Mouse (Mus musculus) kidney, postnatal 0 days (tissue): ENCODE measurements at regions not wholly inside any gene's neighbourhood (a gene's known extent, or its start where the extent isn't known, plus 50 kb on each side); places are given as distances from the start of the nearest gene placed in this dataset.

Experiments
- ATAC-seq: fragments of 200-750 bp; cut with Nextera tagmentation; replicated peaks from 2 replicates; pipeline ENCODE4 v1.8.0; 2017; ENCODE audit warnings: low read depth, moderate number of reproducible peaks, moderate TSS enrichment, moderate library complexity; ENCODE audit not compliant: low FRiP score
- DNase-seq: peaks from one replicate; pipeline ENCODE4 v3.0.0-alpha.2; 2016; ENCODE audit warnings: low spot score
- H3K27ac ChIP-seq: fragments of 300-500 bp; sonication (generic); 2 replicates; pipeline ENCODE4 v1.5.1; 2014; ENCODE audit warnings: mild to moderate bottlenecking
- H3K27me3 ChIP-seq: fragments of 300-500 bp; sonication (generic); 2 replicates; pipeline ENCODE4 v1.6.1; 2014; ENCODE audit warnings: low read length, mixed read lengths; ENCODE audit not compliant: insufficient read depth
- H3K36me3 ChIP-seq: fragments of 300-500 bp; sonication (generic); 2 replicates; pipeline ENCODE4 v1.6.1; 2014; ENCODE audit warnings: low read length, mixed read lengths; ENCODE audit not compliant: insufficient read depth
- H3K4me1 ChIP-seq: fragments of 300-500 bp; sonication (generic); replicated peaks from 2 replicates; pipeline ENCODE4 v1.6.1; 2014; ENCODE audit warnings: antibody characterized with exemption, low read length, mixed read lengths; ENCODE audit not compliant: insufficient read depth
- H3K4me2 ChIP-seq: fragments of 300-500 bp; sonication (generic); 2 replicates; pipeline ENCODE4 v1.6.1; 2014; ENCODE audit warnings: mild to moderate bottlenecking, low read length, moderate library complexity, mixed read lengths
- H3K4me3 ChIP-seq: fragments of 300-500 bp; sonication (generic); replicated peaks from 2 replicates; pipeline ENCODE4 v1.5.1; 2014; ENCODE audit warnings: low read depth, low read length
- H3K9ac ChIP-seq: fragments of 300-500 bp; sonication (generic); 2 replicates; pipeline ENCODE4 v1.6.1; 2014; ENCODE audit warnings: low read depth, low read length
- H3K9me3 ChIP-seq: fragments of 300-500 bp; sonication (generic); replicated peaks from 2 replicates; pipeline ENCODE4 v1.6.1; 2016; ENCODE audit warnings: low read length, inconsistent platforms, mixed read lengths
- CTCF ChIP-seq: IDR thresholded peaks from 2 replicates; pipeline ENCODE4 v1.5.1; 2016; ENCODE audit warnings: antibody characterized with exemption, low read depth, mild to moderate bottlenecking, moderate library complexity
- WGBS: fragments of 180-500 bp; shearing (Covaris S2); extraction: QIAGEN DNeasy Blood & Tissue Kit; methylation state at CpG from one replicate; pipeline ENCODE4 v1.1.7; 2014; 5-methylcytosine and 5-hydroxymethylcytosine counted together

DNA sequence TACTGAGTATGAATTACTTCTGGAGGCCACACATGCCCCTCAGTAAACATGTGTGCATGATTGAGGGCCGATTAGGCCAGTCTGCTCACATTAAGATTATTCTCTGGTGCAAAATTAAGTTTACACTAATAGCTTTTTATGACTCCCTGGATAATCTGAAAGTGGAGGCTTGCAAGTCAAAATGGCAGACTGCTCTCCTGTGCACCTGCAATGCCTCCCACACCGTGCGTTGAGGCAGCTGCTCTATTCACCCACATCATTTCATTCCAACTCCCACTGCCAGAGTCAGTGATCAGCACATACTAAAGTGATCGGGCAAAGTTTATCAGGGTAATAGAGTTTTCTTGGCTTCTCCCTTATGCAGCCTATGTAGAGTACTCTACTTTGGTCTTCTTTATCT, 61.0 kb upstream of the Nwd2 start:
- Histone ChIP-seq H3K4me3 (no peak overlapping the region), H3K27me3 (no peaks in the 10 kb centered on the region), H3K9me3 (no peaks in the 10 kb centered on the region), H3K9ac (no peak overlapping the region), H3K36me3 (no peaks in the 10 kb centered on the region), H3K27ac (no peak overlapping the region), H3K4me1 (no peaks in the 10 kb centered on the region), H3K4me2 (no peak overlapping the region)
- WGBS, result 70% methylated on average over 4 of the region's 4 CpGs
- ATAC-seq, result no peak
- TF ChIP-seq CTCF, result no peak
- no peak for DNase-seq
